Mouse (Mus musculus) midbrain, embryonic 15.5 days (tissue): ENCODE measurements around the gene Sec22c. TPM values are rescaled to one million over a fixed set of nuclear protein-coding genes. Genes with fewer than 3 reads are reported as not detected.

Experiments
- ATAC-seq: fragments of 200-750 bp; cut with Nextera tagmentation; replicated peaks from 2 replicates; pipeline ENCODE4 v1.8.0; 2017; ENCODE audit warnings: moderate TSS enrichment
- H3K27ac ChIP-seq: fragments of 300-500 bp; sonication (generic); 2 replicates; pipeline ENCODE4 v1.5.1; 2015; ENCODE audit warnings: mild to moderate bottlenecking, inconsistent platforms
- H3K27me3 ChIP-seq: fragments of 300-500 bp; sonication (generic); replicated peaks from 2 replicates; pipeline ENCODE4 v1.6.1; 2015; ENCODE audit warnings: inconsistent platforms
- H3K36me3 ChIP-seq: fragments of 300-500 bp; sonication (generic); replicated peaks from 2 replicates; pipeline ENCODE4 v1.6.1; 2015; ENCODE audit warnings: inconsistent platforms
- H3K4me1 ChIP-seq: fragments of 300-500 bp; sonication (generic); 2 replicates; pipeline ENCODE4 v1.6.1; 2015; ENCODE audit warnings: inconsistent platforms
- H3K4me2 ChIP-seq: fragments of 300-500 bp; sonication (generic); 2 replicates; pipeline ENCODE4 v1.6.1; 2015; ENCODE audit warnings: inconsistent platforms, mild to moderate bottlenecking, moderate library complexity
- H3K4me3 ChIP-seq: fragments of 300-500 bp; sonication (generic); 2 replicates; pipeline ENCODE4 v1.5.1; 2015; ENCODE audit warnings: mild to moderate bottlenecking, inconsistent platforms
- H3K9ac ChIP-seq: fragments of 300-500 bp; sonication (generic); 2 replicates; pipeline ENCODE4 v1.6.1; 2015; ENCODE audit warnings: mild to moderate bottlenecking, inconsistent platforms
- H3K9me3 ChIP-seq: fragments of 300-500 bp; sonication (generic); 2 replicates; pipeline ENCODE4 v1.6.1; 2016; ENCODE audit warnings: inconsistent platforms
- WGBS: fragments of 180-500 bp; shearing (Covaris S2); methylation state at CpG from one replicate; pipeline ENCODE4 v1.1.7; 2015; ENCODE audit warnings: mixed read lengths; 5-methylcytosine and 5-hydroxymethylcytosine counted together
- polyA plus RNA-seq: library from polyadenylated mRNA; unstranded; fragments of >200 nt; fragmentation: Nextera tagmentation; extraction: Ambion mirVana; gene quantifications from 2 replicates; pipeline ENCODE4 v1.2.1, GENCODE M21; 2015

The Sec22c gene
- polyA plus RNA-seq, 1 experiment from 2014 or later = 36.9 TPM

DNA sequence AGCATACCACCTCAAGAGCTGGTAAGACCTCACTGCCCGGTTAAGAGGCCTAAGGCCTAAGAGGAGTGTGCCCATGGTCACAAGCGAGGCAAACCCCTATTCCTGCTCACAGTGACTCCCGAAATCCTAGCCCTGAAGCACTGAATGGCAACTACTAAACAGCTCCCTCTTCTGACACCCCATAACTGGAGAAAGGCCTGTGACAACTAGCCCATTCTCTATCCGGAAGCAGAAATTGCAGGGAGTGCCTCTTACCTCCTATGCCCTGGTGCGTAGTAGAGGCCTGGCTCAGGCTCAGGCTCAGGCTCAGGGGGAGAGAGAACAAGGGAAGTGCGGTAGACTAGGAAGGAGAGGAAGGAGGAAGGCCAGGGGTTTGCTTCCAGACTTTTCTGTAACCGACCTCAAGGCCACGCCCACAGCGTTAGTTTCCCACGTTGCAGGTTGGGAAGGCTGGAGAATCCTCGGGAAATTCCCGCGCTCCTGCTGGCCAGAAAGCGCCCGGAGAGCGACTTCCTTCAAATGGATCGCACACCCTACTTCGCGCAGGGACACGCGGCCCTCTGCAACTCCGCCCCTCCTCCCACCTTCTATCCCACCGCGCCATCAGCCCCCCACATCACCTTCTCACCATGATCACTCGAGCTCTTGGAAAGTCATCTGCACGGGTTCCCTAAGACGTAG lies 63.9 kb downstream of the Sec22c start:
- peak overlapping the region; percentile 50 for H3K4me3 ChIP-seq
- peak overlapping the region; percentile 49; the same call in 1 of the 2 replicates for H3K9ac ChIP-seq
- no peak overlapping the region for H3K27ac ChIP-seq
- peaks cover 20% of the 10 kb centered on the region for H3K4me1 ChIP-seq
- 0 out of 2 replicates have a peak, but pooled peaks have one; percentile 5 for ATAC-seq
- peaks cover 48% of the 10 kb centered on the region for H3K27me3 ChIP-seq
- no peaks in the 10 kb centered on the region for H3K36me3 ChIP-seq
- H3K9me3 ChIP-seq = no peaks in the 10 kb centered on the region
- WGBS = 11% methylated on average over 27 of the region's 27 CpGs
- peak overlapping the region; percentile 92 for H3K4me2 ChIP-seq

DNA sequence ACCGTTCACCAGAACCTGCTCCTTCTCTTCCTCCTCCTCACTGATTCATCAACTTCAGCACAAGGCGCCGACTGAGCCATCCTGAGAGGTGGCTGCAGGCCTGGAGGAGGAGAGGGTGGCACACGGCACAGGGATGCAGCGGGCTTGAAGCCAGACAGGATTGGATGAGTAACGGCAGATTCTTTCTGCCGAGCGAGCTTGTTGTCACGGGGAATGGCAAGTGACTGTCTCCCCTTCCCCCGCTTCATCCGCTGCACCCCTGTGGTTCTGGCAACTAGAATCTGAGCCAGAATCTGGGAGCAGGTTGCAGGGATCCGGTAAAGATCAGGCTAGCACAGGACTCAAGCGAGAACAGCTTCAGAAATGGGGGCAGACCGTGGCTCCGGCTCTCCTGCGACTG lies 65.5 kb downstream of the Sec22c start:
- no peak overlapping the region for H3K9ac ChIP-seq
- 43% methylated on average over 16 of the region's 16 CpGs for WGBS
- no peak for ATAC-seq

DNA sequence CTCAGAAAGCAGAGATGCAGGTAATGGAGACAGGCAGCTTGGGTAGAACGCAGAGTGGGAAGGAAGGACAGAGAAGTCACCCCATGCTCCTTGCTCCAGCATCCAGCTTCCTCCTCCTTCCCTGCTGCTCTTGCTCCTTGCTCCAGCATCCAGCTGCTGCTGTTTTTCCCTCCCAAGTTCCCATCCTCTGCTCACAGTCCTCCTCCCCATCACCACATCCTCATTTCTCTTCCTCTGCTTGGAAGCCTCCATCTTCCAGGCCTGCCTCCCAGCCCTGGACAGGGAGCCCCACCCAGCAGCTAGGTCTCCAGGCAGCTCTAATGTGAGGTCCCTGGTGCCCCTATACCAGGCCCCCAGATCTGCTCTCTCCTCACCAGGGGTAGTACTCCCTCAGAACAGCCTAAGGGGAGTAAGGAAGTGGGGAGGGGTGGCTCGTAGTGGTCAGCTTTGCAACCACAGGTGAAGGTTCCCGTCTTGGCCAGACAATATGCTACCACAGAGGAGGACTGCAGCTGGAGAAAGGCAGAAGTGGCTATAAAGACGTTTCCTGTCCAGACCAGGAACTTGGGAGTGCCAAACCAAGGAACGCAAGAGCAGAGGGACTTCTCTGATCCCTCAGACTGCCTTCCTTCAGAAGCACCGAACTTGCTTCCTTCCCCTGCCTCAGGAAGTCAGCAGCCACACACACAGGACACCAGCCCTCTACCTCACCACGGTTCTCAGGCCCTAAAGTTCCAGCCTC lies 69.3 kb downstream of the Sec22c start:
- Histone ChIP-seq H3K36me3 (no peaks in the 10 kb centered on the region), H3K9me3 (no peaks in the 10 kb centered on the region), H3K4me1 (no peaks in the 10 kb centered on the region), H3K27me3 (peaks cover 15% of the 10 kb centered on the region), H3K9ac (no peak overlapping the region), H3K27ac (no peak overlapping the region), H3K4me2 (no peak overlapping the region), H3K4me3 (no peak overlapping the region)
- 61% methylated on average over 7 of the region's 7 CpGs for WGBS
- ATAC-seq = no peak

More for the DNA sequence above, 65.5 kb downstream of the Sec22c start:
- no peak overlapping the region for H3K27ac ChIP-seq
- H3K4me2 ChIP-seq = no peak overlapping the region
- no peak overlapping the region for H3K4me3 ChIP-seq
- peaks cover 48% of the 10 kb centered on the region for H3K27me3 ChIP-seq
- H3K9me3 ChIP-seq = no peaks in the 10 kb centered on the region
- H3K36me3 ChIP-seq = no peaks in the 10 kb centered on the region
- H3K4me1 ChIP-seq = peaks cover 20% of the 10 kb centered on the region

DNA sequence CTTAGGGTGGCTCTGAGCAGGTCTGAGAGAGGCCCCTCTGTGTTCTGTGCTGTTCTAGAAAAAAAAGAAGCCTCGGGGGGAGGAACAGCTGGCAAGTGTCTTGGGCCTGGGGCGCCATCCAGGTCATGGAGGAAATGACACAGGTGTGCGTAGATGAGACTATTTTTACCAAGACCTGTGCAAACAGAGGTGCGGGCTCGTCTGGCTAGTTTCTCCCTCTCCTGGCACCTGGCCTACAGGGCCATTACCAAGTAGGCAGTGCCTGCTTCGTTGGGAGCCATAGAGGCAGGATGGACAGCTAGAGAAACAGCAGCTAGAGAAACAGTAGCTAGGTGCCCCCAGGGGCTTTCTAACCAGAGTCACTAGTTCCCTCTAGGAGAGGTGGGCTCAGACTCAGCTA lies 72.0 kb downstream of the Sec22c start:
- Histone ChIP-seq H3K27me3 (no peaks in the 10 kb centered on the region), H3K4me1 (no peaks in the 10 kb centered on the region), H3K4me3 (no peak overlapping the region), H3K36me3 (no peaks in the 10 kb centered on the region), H3K4me2 (no peak overlapping the region), H3K9ac (no peak overlapping the region), H3K9me3 (no peaks in the 10 kb centered on the region), H3K27ac (no peak overlapping the region)
- ATAC-seq = no peak
- WGBS = 84% methylated on average over 6 of the region's 6 CpGs

DNA sequence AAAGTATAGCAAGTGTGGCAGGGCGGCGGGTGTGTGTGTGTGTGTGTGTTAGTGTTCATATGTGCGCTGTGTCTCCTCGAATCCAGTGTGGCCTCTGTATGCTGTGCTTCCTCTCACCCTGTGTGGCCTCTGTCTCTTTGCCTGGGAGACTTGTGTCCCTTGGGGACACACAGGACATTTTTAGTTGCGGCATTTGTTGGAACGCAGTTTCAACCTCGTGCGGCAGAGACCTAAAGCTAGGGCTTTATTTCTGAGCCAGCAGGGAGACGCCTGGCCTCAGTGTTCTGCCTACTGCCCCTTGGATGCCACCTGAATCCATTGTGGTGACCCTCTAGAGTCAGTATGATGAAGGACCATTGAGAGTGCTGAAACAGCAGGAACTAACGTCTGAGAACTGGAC lies 72.4 kb downstream of the Sec22c start:
- ATAC-seq = no peak
- Histone ChIP-seq H3K27ac (no peak overlapping the region), H3K4me2 (no peak overlapping the region), H3K36me3 (no peaks in the 10 kb centered on the region), H3K27me3 (no peaks in the 10 kb centered on the region), H3K9ac (no peak overlapping the region), H3K4me1 (no peaks in the 10 kb centered on the region), H3K4me3 (no peak overlapping the region), H3K9me3 (no peaks in the 10 kb centered on the region)
- 89% methylated on average over 10 of the region's 10 CpGs for WGBS

DNA sequence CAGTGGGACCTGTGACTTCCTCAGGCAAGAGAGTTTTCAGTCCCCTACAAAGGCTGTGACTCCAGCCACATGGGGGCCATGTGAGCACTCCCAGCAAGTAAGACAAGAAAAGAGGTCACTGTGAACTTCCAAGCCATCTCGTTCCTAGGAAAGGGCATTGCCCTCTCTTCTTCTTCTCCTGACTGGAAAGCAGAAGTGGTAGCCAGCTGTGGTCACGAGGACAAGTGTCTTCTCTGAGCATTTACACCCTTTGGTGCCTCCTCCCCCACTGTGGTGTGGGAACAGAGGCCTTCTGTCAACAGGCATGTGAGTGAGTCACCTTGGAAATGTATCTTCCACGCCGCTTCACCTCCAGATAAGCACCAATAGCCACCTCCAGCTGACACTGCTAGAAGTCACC lies 73.3 kb downstream of the Sec22c start:
- no peak overlapping the region for H3K9ac ChIP-seq
- no peak overlapping the region for H3K4me2 ChIP-seq
- ATAC-seq = no peak
- H3K27ac ChIP-seq = no peak overlapping the region
- H3K9me3 ChIP-seq = no peaks in the 10 kb centered on the region
- no peaks in the 10 kb centered on the region for H3K36me3 ChIP-seq
- no peaks in the 10 kb centered on the region for H3K27me3 ChIP-seq
- 72% methylated on average over 4 of the region's 4 CpGs for WGBS
- no peak overlapping the region for H3K4me3 ChIP-seq
- H3K4me1 ChIP-seq = no peaks in the 10 kb centered on the region

DNA sequence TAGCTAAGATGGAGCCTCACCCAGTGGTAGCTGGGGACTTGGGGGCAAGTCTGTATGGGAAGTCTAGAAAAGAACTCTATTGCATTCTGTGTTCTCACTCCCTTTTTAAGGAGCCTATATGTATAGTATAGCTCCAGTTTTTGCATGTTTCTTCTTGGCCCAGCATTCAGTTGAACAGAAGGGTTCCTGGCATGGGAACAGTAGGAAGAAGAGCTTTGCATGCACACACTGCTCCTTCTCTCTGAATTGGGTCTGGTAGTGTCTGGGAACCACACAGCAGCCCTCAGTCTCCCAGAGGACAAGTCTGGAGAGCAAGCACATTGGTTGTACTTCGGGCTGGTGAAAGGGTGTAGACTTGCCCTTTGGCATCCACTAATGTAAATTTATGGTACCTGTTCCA lies 74.7 kb downstream of the Sec22c start:
- Histone ChIP-seq H3K4me1 (no peaks in the 10 kb centered on the region), H3K4me2 (no peak overlapping the region), H3K9me3 (no peaks in the 10 kb centered on the region), H3K9ac (no peak overlapping the region), H3K27me3 (no peaks in the 10 kb centered on the region), H3K4me3 (no peak overlapping the region), H3K36me3 (no peaks in the 10 kb centered on the region), H3K27ac (no peak overlapping the region)
- ATAC-seq = no peak
- 69% methylated on average over 1 of the region's 1 CpGs for WGBS

Other genes with a start within 250 kb of the Sec22c start
- 26.2 and 32.5 TPM in 2 replicates for gene Cck, start 209.8 kb downstream of the Sec22c start, polyA plus RNA-seq
- 0.18 and 0.27 TPM in 2 replicates for gene Lyzl4, start 63.4 kb downstream of the Sec22c start, polyA plus RNA-seq
- 0.14 and 0.15 TPM in 2 replicates for gene Vipr1, start 62.8 kb downstream of the Sec22c start, polyA plus RNA-seq
- gene Ss18l2, start 4.8 kb upstream of the Sec22c start, polyA plus RNA-seq = 139 and 149 TPM in 2 replicates
- gene Nktr, start 13.7 kb upstream of the Sec22c start, polyA plus RNA-seq = 51.0 and 52.1 TPM in 2 replicates
- 28.8 and 30.3 TPM in 2 replicates for gene Zfp651, start 53.8 kb upstream of the Sec22c start, polyA plus RNA-seq
- gene Klhl40, start 72.1 kb upstream of the Sec22c start, polyA plus RNA-seq = 1.6 and 1.9 TPM in 2 replicates
- 0.09 TPM in 1 of 2 replicates, not detected in the other for gene Hhatl, start 87.0 kb upstream of the Sec22c start, polyA plus RNA-seq
- gene Ccdc13, start 134.0 kb upstream of the Sec22c start, polyA plus RNA-seq = 4.1 and 4.2 TPM in 2 replicates
- gene Higd1a, start 152.9 kb upstream of the Sec22c start, polyA plus RNA-seq = 142 and 144 TPM in 2 replicates
- gene Ackr2, start 192.9 kb upstream of the Sec22c start, polyA plus RNA-seq = 2.8 and 3.5 TPM in 2 replicates
- not detected in 2 replicates for gene Cyp8b1, start 210.8 kb upstream of the Sec22c start, polyA plus RNA-seq
- 1.7 and 2.2 TPM in 2 replicates for gene Fam198a, start 245.5 kb upstream of the Sec22c start, polyA plus RNA-seq